Mouse (Mus musculus) limb, embryonic 10.5 days (tissue): ENCODE data around the gene Tmem230. TPM values are rescaled to one million over a fixed set of nuclear protein-coding genes. Genes with fewer than 3 reads are reported as not detected.

Experiments used
- DNase-seq: peaks from one replicate; pipeline ENCODE4 v3.0.0-alpha.2; 2017; ENCODE audit warnings: low spot score
- H3K27ac ChIP-seq: fragments of 300-500 bp; sonication (generic); 2 replicates; pipeline ENCODE4 v1.5.1; 2016; ENCODE audit warnings: mild to moderate bottlenecking
- H3K27me3 ChIP-seq: fragments of 300-500 bp; sonication (generic); 2 replicates; pipeline ENCODE4 v1.6.1; 2016; ENCODE audit warnings: low read depth, mild to moderate bottlenecking; ENCODE audit not compliant: poor library complexity, severe bottlenecking
- H3K36me3 ChIP-seq: fragments of 300-500 bp; sonication (generic); 2 replicates; pipeline ENCODE4 v1.6.1; 2016; ENCODE audit warnings: mild to moderate bottlenecking, moderate library complexity
- H3K4me1 ChIP-seq: fragments of 300-500 bp; sonication (generic); 2 replicates; pipeline ENCODE4 v1.6.1; 2016
- H3K4me3 ChIP-seq: fragments of 300-500 bp; sonication (generic); 2 replicates; pipeline ENCODE4 v1.5.1; 2016; ENCODE audit warnings: mild to moderate bottlenecking, moderate library complexity
- H3K9me3 ChIP-seq: fragments of 300-500 bp; sonication (generic); replicated peaks from 2 replicates; pipeline ENCODE4 v1.6.1; 2016; ENCODE audit warnings: mild to moderate bottlenecking
- WGBS: fragments of 180-500 bp; shearing (Covaris S2); methylation state at CpG from one replicate; pipeline ENCODE4 v1.1.7; 2016; 5-methylcytosine and 5-hydroxymethylcytosine counted together
- polyA plus RNA-seq: library from polyadenylated mRNA; unstranded; fragments of >200 nt; fragmentation: Nextera tagmentation; extraction: Ambion mirVana; gene quantifications from 2 replicates; pipeline ENCODE4 v1.2.1, GENCODE M21; 2016

Gene Tmem230
- polyA plus RNA-seq, 1 experiment from 2014 or later, result 45.0 TPM

GRCm38 (mm10) chr2:132235975-132236374, 11.6 kb downstream of the Tmem230 start:
- Histone ChIP-seq H3K9me3 (no peaks in the 10 kb centered on the region), H3K27ac (no peak overlapping the region)
- WGBS, result 81% methylated on average over 7 of the region's 7 CpGs

DNA sequence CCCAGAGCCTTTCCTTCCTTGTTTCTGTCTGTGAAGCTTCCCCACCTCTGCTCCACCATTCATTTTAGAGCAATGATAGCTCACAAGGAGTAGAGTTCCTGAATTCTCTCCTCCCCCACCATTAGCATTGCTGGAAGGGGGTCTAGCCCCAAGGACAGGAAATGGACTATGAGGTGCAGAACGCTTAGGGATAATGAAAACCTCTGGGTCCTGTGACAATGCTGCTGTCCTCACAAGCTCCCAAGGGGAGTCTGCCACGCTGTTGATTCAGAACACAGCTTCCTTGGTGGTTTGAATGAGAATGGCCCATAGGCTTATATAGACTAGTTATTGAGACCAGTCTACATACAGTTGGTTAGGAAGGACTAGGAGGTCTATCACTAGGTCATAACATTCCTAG, 12.3 kb downstream of the Tmem230 start:
- Histone ChIP-seq H3K27me3 (no peaks in the 10 kb centered on the region), H3K36me3 (no peaks in the 10 kb centered on the region), H3K4me3 (no peak overlapping the region), H3K27ac (no peak overlapping the region), H3K9me3 (no peaks in the 10 kb centered on the region), H3K4me1 (peaks cover 4% of the 10 kb centered on the region; the same call in 1 of the 2 replicates)
- 44% methylated on average over 2 of the region's 2 CpGs for WGBS
- DNase-seq, result no peak

More at GRCm38 (mm10) chr2:132235975-132236374, 11.6 kb downstream of the Tmem230 start:
- peaks cover 4% of the 10 kb centered on the region; the same call in 1 of the 2 replicates for H3K4me1 ChIP-seq
- no peaks in the 10 kb centered on the region for H3K27me3 ChIP-seq
- no peaks in the 10 kb centered on the region for H3K36me3 ChIP-seq
- no peak for DNase-seq
- no peak overlapping the region for H3K4me3 ChIP-seq

DNA sequence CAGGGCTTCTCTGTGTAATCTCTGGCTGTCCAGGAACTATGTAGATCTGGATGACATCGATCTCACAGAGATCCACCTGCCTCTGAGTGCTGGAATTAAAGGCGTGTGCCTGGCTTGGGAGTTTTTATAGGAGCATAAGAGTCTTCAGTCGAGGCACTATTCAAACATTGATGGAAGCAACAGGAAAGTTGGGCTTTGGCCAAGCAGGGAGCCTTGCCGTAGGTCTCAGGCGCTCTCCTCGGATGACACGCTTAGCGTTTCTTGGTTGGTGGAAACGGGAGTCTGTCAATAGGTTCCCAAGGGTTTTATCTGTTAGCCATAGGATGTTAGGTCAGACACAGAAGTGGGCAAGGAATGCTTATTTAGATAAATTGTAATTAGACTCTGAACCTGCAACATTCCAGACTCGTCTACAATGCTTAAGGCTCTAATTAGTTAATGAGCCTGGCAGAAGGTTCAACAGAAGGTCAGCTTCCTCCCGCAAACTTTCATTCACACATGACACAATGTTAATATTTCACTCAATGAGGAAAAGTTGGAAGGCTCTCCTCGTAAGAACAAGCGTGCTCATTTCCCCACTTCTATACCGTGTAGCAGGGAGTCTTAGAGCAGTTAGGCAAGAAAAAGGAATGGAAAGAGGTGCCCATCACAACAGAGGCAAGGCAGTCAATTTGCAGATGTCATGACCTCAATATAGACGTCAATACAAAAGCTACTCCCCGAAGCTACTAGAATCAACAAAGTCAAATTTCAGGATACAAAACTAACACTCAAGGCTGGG, 13.4 kb downstream of the Tmem230 start:
- Histone ChIP-seq H3K4me1 (peaks cover 4% of the 10 kb centered on the region; the same call in 1 of the 2 replicates), H3K27me3 (no peaks in the 10 kb centered on the region), H3K27ac (no peak overlapping the region), H3K36me3 (no peaks in the 10 kb centered on the region), H3K4me3 (no peak overlapping the region), H3K9me3 (no peaks in the 10 kb centered on the region)
- DNase-seq, result no peak
- WGBS, result 65% methylated on average over 16 of the region's 16 CpGs

- no peaks in the 10 kb centered on the region for H3K36me3 ChIP-seq
- no peaks in the 10 kb centered on the region for H3K9me3 ChIP-seq
- no peaks in the 10 kb centered on the region for H3K27me3 ChIP-seq
- H3K4me1 ChIP-seq, result peaks cover 4% of the 10 kb centered on the region; the same call in 1 of the 2 replicates
- no peak for DNase-seq
- H3K27ac ChIP-seq, result no peak overlapping the region
- 90% methylated on average over 3 of the region's 3 CpGs for WGBS
- no peak overlapping the region for H3K4me3 ChIP-seq
Measured at GRCm38 (mm10) chr2:132232413-132232945, 15.1 kb downstream of the Tmem230 start.

DNA sequence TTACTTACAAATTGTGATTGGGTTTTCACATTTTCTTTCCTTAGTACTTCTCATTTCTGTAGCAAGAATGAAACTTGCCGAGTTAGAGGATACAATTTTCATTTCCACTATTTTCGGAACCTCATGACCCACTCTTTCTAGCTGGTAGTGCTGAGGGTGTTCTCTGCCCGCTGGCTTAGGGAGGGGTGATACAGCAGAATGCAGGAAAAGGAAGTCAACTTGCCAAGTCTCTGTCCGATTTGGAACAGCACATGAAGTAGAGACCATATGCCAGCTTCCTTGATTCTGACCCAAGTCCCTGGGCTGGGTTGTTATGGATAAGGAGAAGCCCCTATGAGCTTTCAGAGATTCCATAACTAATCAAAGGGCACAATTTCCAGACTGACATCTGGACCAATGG, 23.2 kb downstream of the Tmem230 start:
- WGBS, result 88% methylated on average over 4 of the region's 4 CpGs
- Histone ChIP-seq H3K4me3 (no peak overlapping the region), H3K4me1 (no peaks in the 10 kb centered on the region), H3K27me3 (no peaks in the 10 kb centered on the region), H3K36me3 (no peaks in the 10 kb centered on the region), H3K27ac (no peak overlapping the region), H3K9me3 (no peaks in the 10 kb centered on the region)
- DNase-seq, result no peak

DNA sequence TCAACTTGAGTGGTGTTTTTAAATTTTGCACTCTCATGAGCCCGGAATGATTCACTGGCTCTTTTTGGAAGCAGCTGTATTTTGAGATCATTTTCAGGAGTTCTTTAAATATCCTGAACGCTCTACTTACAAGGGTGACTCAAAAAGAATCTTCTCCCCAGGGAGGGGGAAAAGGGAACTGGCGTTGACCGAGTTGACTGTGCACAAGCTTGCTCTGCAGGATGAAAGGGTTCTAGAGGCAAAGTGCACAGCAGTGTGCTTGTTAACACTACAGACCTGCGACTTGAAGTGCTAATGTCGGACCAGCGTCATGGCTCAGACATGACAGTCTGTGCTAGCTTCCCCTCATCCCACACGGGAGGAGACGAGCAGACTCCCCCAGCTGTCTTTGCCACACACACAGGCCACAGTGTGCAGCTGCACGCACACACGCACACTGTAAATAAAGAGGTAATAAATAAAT, 26.0 kb downstream of the Tmem230 start:
- H3K27ac ChIP-seq, result no peak overlapping the region
- WGBS, result 74% methylated on average over 11 of the region's 11 CpGs
- no peaks in the 10 kb centered on the region for H3K27me3 ChIP-seq
- DNase-seq, result no peak
- no peaks in the 10 kb centered on the region for H3K9me3 ChIP-seq
- H3K4me3 ChIP-seq, result no peak overlapping the region
- no peaks in the 10 kb centered on the region for H3K4me1 ChIP-seq
- no peaks in the 10 kb centered on the region for H3K36me3 ChIP-seq

- 90% methylated on average over 5 of the region's 5 CpGs for WGBS
- H3K27ac ChIP-seq, result no peak overlapping the region
- H3K9me3 ChIP-seq, result no peaks in the 10 kb centered on the region
- H3K36me3 ChIP-seq, result no peaks in the 10 kb centered on the region
- H3K4me1 ChIP-seq, result no peaks in the 10 kb centered on the region
- no peak for DNase-seq
- H3K4me3 ChIP-seq, result no peak overlapping the region
- no peaks in the 10 kb centered on the region for H3K27me3 ChIP-seq
Measured at GRCm38 (mm10) chr2:132211995-132212656, 35.5 kb downstream of the Tmem230 start.

DNA sequence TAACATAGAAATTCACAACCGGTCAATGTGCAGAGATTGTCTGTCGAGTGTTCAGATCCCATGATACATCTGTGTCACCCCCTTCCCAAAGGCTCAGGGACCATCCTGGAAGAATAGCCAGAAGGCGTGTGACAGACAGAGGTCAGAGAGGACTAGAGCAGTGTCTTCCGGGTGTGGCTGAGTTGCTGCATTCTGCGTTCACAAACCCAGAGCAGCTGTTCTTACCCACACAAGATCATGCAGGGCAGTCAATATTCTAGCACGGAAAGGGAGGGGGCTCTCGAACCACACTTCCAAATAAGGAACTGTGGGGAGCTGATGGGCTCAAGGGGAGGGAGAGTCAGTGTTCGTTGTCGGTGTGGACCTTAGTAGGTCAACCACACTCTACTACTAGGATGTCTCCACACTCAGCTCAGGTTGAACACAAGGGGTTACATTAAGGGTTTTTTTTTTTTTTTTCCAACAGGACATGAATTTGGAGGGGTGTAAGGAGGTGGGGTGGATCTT, 36.7 kb downstream of the Tmem230 start:
- H3K4me1 ChIP-seq, result no peaks in the 10 kb centered on the region
- H3K27me3 ChIP-seq, result no peaks in the 10 kb centered on the region
- no peaks in the 10 kb centered on the region for H3K9me3 ChIP-seq
- no peak for DNase-seq
- no peaks in the 10 kb centered on the region for H3K36me3 ChIP-seq
- H3K27ac ChIP-seq, result no peak overlapping the region
- H3K4me3 ChIP-seq, result no peak overlapping the region
- WGBS, result 91% methylated on average over 9 of the region's 9 CpGs

DNA sequence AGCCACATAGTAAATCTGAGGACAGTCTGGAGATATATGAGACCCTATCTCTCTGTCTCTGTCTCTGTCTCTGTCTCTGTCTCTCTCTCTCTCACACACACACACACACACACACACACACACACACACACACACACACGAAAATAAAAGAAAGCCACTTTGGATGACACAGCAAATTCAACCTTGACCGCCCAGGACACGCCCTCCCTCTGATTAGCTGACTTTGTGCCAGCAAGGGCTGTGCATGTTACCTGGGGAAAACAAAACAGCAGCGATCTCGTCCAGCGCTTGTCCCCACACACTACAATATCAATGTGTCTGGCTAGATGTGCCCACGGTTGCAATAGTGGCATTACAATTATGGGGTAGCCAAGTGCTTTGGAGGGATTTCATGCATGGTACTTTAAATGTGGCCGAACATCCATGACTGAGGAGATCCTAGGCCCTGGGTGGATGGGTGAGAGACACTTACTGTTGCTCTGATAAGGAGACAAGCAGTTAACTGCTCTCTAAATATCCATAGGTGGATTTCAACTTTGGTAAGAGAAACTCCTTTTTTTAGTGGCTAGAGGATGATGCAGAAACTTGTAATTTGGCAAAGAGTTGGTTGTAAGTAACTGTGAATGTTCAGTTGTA, 39.2 kb downstream of the Tmem230 start:
- H3K4me1 ChIP-seq, result no peaks in the 10 kb centered on the region

GRCm38 (mm10) chr2:132206316-132206881, 41.2 kb downstream of the Tmem230 start:
- no peak overlapping the region for H3K27ac ChIP-seq
- no peaks in the 10 kb centered on the region for H3K4me1 ChIP-seq
- DNase-seq, result no peak
- WGBS, result 89% methylated on average over 16 of the region's 16 CpGs
- no peak overlapping the region for H3K4me3 ChIP-seq
- H3K27me3 ChIP-seq, result no peaks in the 10 kb centered on the region
- H3K9me3 ChIP-seq, result no peaks in the 10 kb centered on the region
- no peaks in the 10 kb centered on the region for H3K36me3 ChIP-seq

More for the DNA sequence above, 39.2 kb downstream of the Tmem230 start:
- Histone ChIP-seq H3K27ac (no peak overlapping the region), H3K9me3 (no peaks in the 10 kb centered on the region), H3K4me3 (no peak overlapping the region), H3K27me3 (no peaks in the 10 kb centered on the region), H3K36me3 (no peaks in the 10 kb centered on the region)
- no peak for DNase-seq
- WGBS, result 91% methylated on average over 8 of the region's 8 CpGs

GRCm38 (mm10) chr2:132205549-132205948, 42.1 kb downstream of the Tmem230 start:
- no peaks in the 10 kb centered on the region for H3K36me3 ChIP-seq
- no peaks in the 10 kb centered on the region for H3K9me3 ChIP-seq
- H3K4me1 ChIP-seq, result no peaks in the 10 kb centered on the region
- no peak for DNase-seq
- H3K27me3 ChIP-seq, result no peaks in the 10 kb centered on the region
- no peak overlapping the region for H3K4me3 ChIP-seq
- WGBS, result 81% methylated on average over 4 of the region's 4 CpGs
- no peak overlapping the region for H3K27ac ChIP-seq

DNA sequence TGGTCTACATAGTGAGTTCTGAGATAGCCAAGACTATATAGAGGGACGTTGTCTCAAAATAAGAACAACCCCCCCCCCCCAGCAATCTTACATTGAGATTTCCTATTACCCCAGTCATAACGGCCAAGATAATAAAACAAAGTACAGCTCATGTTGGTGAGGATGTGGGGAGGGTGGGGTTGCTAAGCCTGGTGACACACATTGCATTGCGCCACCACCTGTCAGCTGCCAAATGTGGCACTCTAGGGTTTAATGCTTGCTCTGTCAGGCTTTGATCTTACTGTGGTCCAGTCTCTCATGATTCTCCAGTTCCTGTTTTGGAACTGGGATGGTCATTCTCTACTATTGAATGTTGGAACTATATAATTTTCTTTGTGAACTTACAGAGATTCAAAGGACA, 43.8 kb downstream of the Tmem230 start:
- Histone ChIP-seq H3K27ac (no peak overlapping the region), H3K36me3 (no peaks in the 10 kb centered on the region), H3K27me3 (no peaks in the 10 kb centered on the region), H3K4me3 (no peak overlapping the region), H3K4me1 (no peaks in the 10 kb centered on the region), H3K9me3 (no peaks in the 10 kb centered on the region)
- no peak for DNase-seq
- WGBS, result 79% methylated on average over 3 of the region's 3 CpGs
